Mouse (Mus musculus): ENCODE measurements around the gene Muc4. TPM values are rescaled to one million over a fixed set of nuclear protein-coding genes. Genes with fewer than 3 reads are reported as not detected.

Muc4 gene
- total RNA-seq, 2 experiments from 2014 or later, result 0.10 to 0.17 TPM

DNA sequence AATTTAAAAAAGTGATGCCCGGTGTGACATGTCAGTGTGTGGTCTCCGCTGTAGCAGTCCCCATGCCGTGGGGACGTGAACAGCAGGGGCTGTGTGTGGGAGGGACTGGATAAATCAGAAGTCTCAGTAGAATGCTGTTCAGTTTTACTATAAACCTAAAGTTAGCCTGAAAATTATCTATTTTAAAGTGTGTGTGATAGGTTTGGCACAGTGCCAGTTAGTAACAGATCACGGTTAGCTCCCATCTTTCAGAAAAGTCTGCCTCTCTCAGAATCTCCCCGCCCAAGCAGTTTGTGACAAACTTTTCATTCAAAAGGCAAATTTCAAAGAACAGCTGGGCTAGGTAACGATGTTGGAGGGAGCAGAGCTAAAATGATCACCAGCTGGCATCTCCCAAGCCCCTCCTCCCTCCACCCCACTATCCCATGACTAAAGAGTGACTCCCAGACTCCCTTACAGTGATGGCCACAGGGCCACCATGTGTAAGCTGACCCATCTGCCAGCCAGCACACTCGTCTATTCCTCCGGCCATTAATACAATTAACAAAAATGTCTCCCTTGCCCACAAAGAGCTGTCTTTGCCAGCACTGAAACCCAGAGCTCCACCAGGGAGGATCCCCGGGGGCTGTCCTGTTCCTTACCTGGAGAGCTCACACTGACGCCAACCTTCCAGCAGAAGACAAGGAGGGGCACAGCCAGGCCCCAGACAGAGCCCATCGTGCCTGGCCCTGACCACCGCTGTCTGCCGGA, 61.2 kb downstream of the Muc4 start:
- DNase-seq, result no peak
- intact Hi-C loops (cut with DNase I), result no loop called here

- DNase-seq, result no peak
- intact Hi-C loops (cut with DNase I), result no loop called here
Observed at GRCm38 (mm10) chr16:32797426-32797689, 61.7 kb downstream of the Muc4 start, which contains the start of gene Muc20. Gene Muc20 (minus strand): TSS chr16:32797435.

DNA sequence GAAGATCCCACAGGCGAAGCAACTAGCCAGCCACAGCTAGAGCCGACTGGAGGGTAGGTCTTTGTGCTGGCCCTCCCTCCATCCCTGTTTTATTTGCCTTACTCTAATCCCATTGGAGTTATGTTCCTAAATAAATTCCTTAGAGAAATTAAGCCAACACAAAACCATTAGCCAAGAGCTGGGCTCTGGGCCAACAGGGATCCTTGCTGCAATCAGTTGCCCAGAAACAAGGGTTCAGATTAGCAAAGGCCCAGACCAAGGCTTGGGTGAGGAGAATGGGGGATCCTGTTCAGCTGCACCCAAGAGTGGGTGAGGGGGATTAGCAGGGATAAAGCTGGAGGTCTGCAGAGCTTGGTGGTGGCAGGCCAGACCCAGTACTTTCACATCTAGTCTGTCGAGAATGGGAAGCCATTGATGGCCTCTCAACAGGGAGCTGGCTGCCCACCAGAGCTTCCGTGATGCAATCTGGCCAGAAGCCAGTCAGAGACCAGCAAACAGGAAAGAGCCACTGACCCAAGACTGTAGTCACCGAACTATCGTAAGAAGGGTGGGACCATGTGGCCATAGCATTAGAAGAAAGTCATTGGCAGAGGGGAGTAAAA, 67.7 kb downstream of the Muc4 start:
- DNase-seq, result peak; percentile 73 to 77
- intact Hi-C loops (cut with DNase I), result no loop called here

DNA sequence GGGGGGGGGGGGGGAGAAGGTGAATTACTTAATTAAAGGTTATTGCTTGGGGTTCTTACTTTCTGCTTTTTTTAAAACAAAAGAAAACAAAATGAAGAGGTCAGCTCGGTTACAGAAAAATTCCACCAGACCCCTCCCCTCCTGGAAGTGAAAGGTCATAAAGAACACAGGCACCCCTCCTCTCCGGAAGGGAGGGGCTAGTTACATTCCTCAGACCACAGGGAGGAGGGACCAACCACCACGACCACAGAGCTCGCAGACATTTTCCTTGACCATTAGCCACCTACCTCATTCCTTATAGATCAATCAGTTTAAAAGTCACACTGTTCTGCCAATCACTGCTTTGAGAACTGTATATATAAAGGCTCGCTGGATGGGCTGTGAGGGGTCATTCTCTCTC, 68.2 kb downstream of the Muc4 start:
- intact Hi-C loops (cut with DNase I), result no loop called here

GRCm38 (mm10) chr16:32805151-32805550, 69.5 kb downstream of the Muc4 start:
- DNase-seq, result no peak
- intact Hi-C loops (cut with DNase I), result loop anchor here (5.0 kb wide), 1 partner anchor 352 kb away; no protein-coding TSS in a partner anchor

More for the DNA sequence above, 68.2 kb downstream of the Muc4 start:
- no peak for DNase-seq

GRCm38 (mm10) chr16:32807408-32808185, 71.9 kb downstream of the Muc4 start:
- DNase-seq, result no peak
- intact Hi-C loops (cut with DNase I), result loop anchor here (5.0 kb wide), 1 partner anchor 350 kb away; no protein-coding TSS in a partner anchor

GRCm38 (mm10) chr16:32810321-32810720, 74.6 kb downstream of the Muc4 start, which contains the start of gene Smbd1:
Gene Smbd1 (minus strand): TSS chr16:32810477.
- intact Hi-C loops (cut with DNase I), result loop anchor here (5.0 kb wide), 1 partner anchor 113 kb away; no protein-coding TSS in a partner anchor
- DNase-seq, result no peak

GRCm38 (mm10) chr16:32812888-32813361, 77.2 kb downstream of the Muc4 start:
- intact Hi-C loops (cut with DNase I), result loop anchor here (1.0 to 5.0 kb wide), 2 partner anchors 116 to 211 kb away; no protein-coding TSS in a partner anchor

GRCm38 (mm10) chr16:32813362-32813761, 77.7 kb downstream of the Muc4 start:
- intact Hi-C loops (cut with DNase I), result loop anchor here (1.0 to 5.0 kb wide), 2 partner anchors 116 to 211 kb away; no protein-coding TSS in a partner anchor

More at GRCm38 (mm10) chr16:32812888-32813361, 77.2 kb downstream of the Muc4 start:
- peak; percentile 88 to 94 for DNase-seq

GRCm38 (mm10) chr16:32813771-32814170, 78.1 kb downstream of the Muc4 start:
- intact Hi-C loops (cut with DNase I), result loop anchor here (1.0 to 5.0 kb wide), 3 partner anchors 65 to 211 kb away; no protein-coding TSS in a partner anchor
- no peak for DNase-seq

More at GRCm38 (mm10) chr16:32813362-32813761, 77.7 kb downstream of the Muc4 start:
- no peak for DNase-seq

DNA sequence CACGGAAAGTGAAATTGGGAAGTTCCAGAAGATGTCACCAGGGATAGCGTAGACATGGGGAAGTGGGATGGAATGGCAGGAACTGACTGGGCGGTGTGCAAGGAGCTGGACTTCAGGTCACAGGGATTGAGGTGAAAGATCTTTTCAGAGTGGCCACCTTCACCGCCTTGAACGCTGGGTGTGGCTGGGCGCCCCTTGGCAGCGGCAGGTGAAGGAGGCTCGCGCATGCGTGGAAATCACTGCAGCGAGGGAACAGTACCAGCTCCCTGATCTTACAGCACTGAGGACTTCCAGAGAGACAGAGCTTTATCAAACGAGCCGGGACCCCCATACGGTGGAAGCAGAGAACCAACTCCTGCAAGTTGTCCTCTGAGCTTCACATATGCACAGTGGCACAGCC, 78.9 kb downstream of the Muc4 start:
- intact Hi-C loops (cut with DNase I), result loop anchor here (2.0 to 5.0 kb wide), 2 partner anchors 64 to 117 kb away; no protein-coding TSS in a partner anchor
- DNase-seq, result peak; percentile 56 to 61

GRCm38 (mm10) chr16:32815160-32815605, 79.5 kb downstream of the Muc4 start:
- intact Hi-C loops (cut with DNase I), result loop anchor here (2.0 to 5.0 kb wide), 2 partner anchors 37 to 64 kb away; no protein-coding TSS in a partner anchor

DNA sequence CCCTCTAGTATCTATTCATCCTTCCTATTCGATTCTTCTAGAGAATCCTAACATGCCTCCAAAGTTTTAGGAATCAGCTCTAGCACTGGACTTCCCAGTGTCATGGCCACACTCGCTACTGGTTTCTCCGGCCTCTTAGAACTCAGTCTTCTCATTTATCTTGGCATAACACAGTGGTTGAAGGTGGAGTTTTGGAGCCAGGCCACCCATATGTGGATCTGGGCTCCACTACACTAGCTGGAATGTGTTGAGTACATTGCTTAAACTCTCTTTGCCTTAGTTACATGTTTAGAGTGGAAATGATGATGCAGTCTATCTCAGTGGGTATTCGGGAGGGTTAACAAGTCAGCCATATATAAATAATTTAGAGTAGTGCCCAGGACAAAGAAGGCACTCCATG, 82.3 kb downstream of the Muc4 start:
- intact Hi-C loops (cut with DNase I), result loop anchor here (5.0 kb wide), 1 partner anchor 34 kb away; no protein-coding TSS in a partner anchor
- DNase-seq, result peak; percentile 29 to 32

More at GRCm38 (mm10) chr16:32815160-32815605, 79.5 kb downstream of the Muc4 start:
- DNase-seq, result peak; percentile 49 to 52

GRCm38 (mm10) chr16:32818441-32818840, 82.8 kb downstream of the Muc4 start:
- no peak for DNase-seq
- intact Hi-C loops (cut with DNase I), result loop anchor here (5.0 kb wide), 1 partner anchor 34 kb away; no protein-coding TSS in a partner anchor

DNA sequence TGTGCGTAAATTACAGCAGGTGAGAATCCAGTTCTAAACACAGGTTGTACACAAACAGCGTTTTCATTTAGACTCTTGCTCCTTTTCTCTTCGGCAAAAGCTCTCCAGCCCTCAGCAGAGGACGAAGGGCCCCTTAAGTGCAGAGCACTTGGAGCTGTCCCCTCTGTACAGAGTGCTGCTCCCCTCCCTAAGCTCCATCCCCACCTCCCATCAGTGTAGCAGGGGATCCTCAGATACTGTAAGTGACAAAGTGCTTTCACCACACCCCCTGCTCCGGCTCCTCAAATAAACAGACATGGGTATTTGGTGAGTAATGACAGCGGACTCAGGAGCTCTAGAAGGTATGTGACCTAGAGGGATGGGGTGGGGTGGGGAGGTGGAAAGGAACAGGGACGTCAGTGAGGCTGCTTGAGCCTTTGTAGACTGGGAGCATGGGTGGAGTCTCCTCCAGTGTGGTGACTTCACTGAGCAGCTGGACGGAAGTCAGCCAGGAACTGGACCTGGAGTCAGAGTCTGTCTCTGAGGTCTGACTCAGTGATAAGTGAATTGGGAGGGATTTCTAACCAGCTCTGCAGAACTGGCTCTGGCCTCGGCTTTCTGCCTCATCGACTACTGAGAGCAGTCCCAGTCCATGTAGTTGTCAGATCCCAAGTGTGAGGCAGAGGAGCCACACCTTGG, 86.2 kb downstream of the Muc4 start:
- peak; percentile 74 to 81 for DNase-seq
- intact Hi-C loops (cut with DNase I), result no loop called here

DNA sequence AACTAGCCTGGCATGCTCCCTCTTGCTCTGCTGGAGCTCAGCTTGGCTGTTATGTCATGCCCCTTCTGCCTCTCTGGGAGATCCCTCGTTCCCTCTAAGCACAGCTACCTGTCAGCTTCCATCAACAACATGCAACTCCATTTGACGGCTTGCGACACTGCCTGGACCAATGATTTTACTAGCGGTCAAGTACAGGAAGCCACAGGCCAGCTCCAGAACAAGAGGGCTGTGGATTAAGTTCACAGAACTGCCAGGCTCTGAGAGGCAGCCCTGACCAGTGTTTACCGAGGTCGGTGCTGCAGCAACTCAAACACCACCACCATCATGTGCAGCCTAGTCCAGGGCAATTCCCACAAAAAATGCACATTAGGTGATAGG, 86.8 kb downstream of the Muc4 start:
- DNase-seq, result no peak
- intact Hi-C loops (cut with DNase I), result no loop called here

DNA sequence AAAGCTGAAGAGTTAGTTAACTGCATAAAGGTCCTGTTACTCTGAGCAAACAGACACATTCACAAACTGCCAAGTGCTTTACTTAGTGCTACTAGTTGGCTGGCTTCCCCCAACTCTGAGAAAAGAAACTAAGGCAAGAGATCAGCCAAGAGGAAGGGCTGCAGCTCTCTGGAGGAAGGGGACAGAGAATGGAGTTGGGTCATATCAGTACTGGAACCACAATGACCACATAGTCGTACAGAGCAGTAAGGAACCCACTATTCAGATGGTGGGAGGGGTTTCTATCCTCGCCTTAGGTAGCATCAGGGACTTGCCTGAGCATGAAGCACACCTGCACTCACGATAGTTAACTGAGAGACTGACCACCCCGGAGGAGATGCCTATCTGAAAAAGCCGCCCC, 87.2 kb downstream of the Muc4 start:
- intact Hi-C loops (cut with DNase I), result no loop called here
- DNase-seq, result no peak

GRCm38 (mm10) chr16:32823487-32823886, 87.8 kb downstream of the Muc4 start:
- DNase-seq, result no peak
- intact Hi-C loops (cut with DNase I), result no loop called here

GRCm38 (mm10) chr16:32824061-32824460, 88.4 kb downstream of the Muc4 start:
- no peak for DNase-seq
- intact Hi-C loops (cut with DNase I), result no loop called here

DNA sequence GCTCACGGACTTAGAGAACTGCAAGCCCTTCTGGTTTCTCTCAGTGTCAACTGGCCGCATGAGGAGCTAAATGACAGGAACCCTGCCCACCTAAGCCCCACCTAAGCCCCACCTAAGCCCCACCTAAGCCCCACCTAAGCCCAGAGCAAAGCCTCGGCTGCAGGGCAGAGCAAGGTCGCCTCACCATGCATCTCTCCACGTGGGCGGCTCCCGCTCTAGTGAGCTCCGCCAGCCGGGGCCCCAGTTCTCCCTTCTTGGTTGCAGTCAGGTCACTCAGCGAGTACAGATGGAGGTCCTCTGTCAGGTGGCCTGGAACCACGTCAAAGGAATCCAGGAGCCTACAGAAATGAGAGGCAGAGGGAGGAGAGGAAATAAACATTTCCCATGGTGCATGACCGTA, 89.7 kb downstream of the Muc4 start:
- intact Hi-C loops (cut with DNase I), result no loop called here

More for the DNA sequence above, 89.7 kb downstream of the Muc4 start:
- DNase-seq, result no peak

Data from heart, postnatal 10 days (tissue).